Mouse (Mus musculus): ENCODE measurements around the gene Bag5. TPM values are rescaled to one million over a fixed set of nuclear protein-coding genes. Genes with fewer than 3 reads are reported as not detected.
"Not testable (repeated sequence)": the region's sequence is repeated elsewhere in the genome, so short reads cannot be mapped to it uniquely, and the experiment has no call there.

The Bag5 gene
- polyA plus RNA-seq, 1 experiment = 747 TPM

DNA sequence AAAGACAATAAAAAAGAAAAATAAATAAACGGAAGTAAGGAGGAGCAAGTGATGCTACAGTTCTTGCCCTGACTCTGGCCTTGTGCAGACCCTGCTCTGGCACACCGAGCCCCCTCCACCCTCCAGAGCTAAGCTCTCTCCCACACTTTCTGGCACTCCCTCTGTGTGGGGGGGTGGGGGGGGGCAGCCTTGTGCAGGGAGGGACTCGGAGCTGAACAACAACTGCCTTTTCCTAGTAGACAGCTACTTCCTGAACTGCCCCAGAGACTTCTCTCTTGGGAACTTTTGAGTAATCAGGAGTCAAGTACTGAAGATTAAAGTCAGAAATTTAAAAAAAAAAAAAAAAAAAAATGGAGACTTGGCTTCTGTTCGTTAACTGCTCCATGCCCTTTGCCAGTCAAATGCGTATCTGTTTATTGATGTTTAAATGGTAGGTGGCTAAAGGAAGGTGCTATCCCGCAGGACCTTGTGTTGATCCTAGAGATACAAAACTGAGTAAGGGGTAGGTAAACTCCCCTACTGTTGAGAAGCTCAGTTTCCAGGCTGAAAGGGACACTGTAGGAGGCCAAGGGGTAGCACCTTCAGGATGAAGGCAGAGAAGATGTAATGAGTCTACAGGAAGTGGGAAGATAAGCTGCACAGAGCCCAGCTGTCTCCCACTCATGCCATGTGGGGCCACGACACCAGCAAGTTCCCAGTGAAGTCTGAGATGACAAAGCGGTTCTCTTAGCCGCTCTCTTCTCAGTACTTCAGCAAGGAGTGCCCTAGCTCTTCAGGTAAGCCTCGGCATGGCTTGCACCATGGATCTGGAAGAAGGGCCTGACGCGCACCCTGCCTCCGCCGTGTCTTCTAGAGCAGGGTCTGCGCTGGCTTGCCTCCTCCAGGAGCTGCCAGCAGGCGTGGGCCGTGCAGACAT, 49.6 kb downstream of the Bag5 start:
- Histone ChIP-seq H3K36me3 (ENCODE audit: control insufficient read depth, insufficient read depth, low read length) (no peaks in the 10 kb centered on the region), H3K27ac (ENCODE audit: control insufficient read depth, insufficient read depth, low read depth, low read length) (peak overlapping the region; percentile 12), H3K27me3 (ENCODE audit: control insufficient read depth, insufficient read depth, low read length) (no peaks in the 10 kb centered on the region), H3K4me1 (ENCODE audit: control insufficient read depth, insufficient read depth, low read length) (peaks cover 5% of the 10 kb centered on the region), H3K4me3 (ENCODE audit: control insufficient read depth, low read depth, low read length) (no peak overlapping the region)
- no peak for TF ChIP-seq POLR2A (IDR thresholded peaks at IDR 0.05; ENCODE audit: control insufficient read depth, low read depth, low read length)
- 0 out of 2 replicates have a peak, but pooled peaks have one; percentile 2 for TF ChIP-seq CTCF (IDR thresholded peaks at IDR 0.05; ENCODE audit: control insufficient read depth, insufficient read depth, insufficient replicate concordance, low read depth, low read length)

DNA sequence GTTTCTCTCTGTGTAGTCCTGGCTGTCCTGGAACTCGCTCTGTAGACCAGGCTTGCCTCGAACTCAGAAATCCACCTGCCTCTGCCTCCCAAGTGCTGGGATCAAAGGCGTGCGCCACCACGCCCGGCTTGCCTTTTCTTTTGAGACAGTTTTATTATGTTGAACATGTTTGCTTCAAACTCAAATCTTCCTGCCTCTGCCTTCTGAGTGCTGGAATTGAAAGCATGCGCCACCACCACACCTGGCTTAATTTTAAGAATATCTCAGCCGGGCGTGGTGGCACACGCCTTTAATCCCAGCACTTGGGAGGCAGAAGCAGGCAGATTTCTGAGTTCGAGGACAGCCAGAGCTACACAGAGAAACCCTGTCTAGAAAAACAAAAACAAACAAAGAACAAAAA, 51.5 kb downstream of the Bag5 start:
- H3K27me3 ChIP-seq (ENCODE audit: control insufficient read depth, insufficient read depth, low read length); H3K27ac ChIP-seq (ENCODE audit: control insufficient read depth, insufficient read depth, low read depth, low read length); H3K4me3 ChIP-seq (ENCODE audit: control insufficient read depth, low read depth, low read length); H3K4me1 ChIP-seq (ENCODE audit: control insufficient read depth, insufficient read depth, low read length); H3K36me3 ChIP-seq (ENCODE audit: control insufficient read depth, insufficient read depth, low read length): not testable (repeated sequence)

DNA sequence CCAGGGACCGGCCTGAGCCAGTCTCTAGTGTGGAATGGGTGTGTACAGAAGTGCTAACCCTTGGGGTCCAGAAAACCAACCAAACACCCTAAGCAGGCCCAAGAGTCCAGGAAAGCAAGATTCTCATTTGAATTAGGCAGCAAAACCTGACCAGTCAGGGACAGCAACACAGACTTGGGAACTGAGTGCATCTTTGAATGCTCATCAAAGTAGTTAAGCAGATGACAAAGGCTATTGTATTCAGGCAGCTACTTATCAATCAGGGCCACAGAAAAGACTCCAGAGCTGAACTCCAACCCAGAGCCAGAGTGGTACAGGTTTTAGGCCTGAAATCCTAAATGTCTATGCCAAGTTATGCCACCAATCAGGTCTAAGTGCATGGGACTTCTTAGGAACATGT, 52.4 kb downstream of the Bag5 start:
- Histone ChIP-seq H3K4me3 (ENCODE audit: control insufficient read depth, low read depth, low read length) (no peak overlapping the region), H3K4me1 (ENCODE audit: control insufficient read depth, insufficient read depth, low read length) (peaks cover 5% of the 10 kb centered on the region), H3K27me3 (ENCODE audit: control insufficient read depth, insufficient read depth, low read length) (no peaks in the 10 kb centered on the region), H3K36me3 (ENCODE audit: control insufficient read depth, insufficient read depth, low read length) (no peaks in the 10 kb centered on the region), H3K27ac (ENCODE audit: control insufficient read depth, insufficient read depth, low read depth, low read length) (no peak overlapping the region)
- TF ChIP-seq CTCF (IDR thresholded peaks at IDR 0.05; ENCODE audit: control insufficient read depth, insufficient read depth, insufficient replicate concordance, low read depth, low read length) (no peak), POLR2A (IDR thresholded peaks at IDR 0.05; ENCODE audit: control insufficient read depth, low read depth, low read length) (no peak)

Other genes with a start within 250 kb of the Bag5 start
- gene Gm266, start 227.4 kb downstream of the Bag5 start, polyA plus RNA-seq (2012; rRNA removed) = 1.7 and 1.8 TPM in 2 replicates
- 280 and 283 TPM in 2 replicates for gene Eif5, start 175.2 kb downstream of the Bag5 start, polyA plus RNA-seq (2012; rRNA removed)
- gene Mark3, start 138.7 kb downstream of the Bag5 start, polyA plus RNA-seq (2012; rRNA removed) = 17.0 and 21.4 TPM in 2 replicates
- 13.2 and 37.1 TPM in 2 replicates for gene Ckb, start 40.9 kb downstream of the Bag5 start, polyA plus RNA-seq (2012; rRNA removed)
- 11.0 and 11.9 TPM in 2 replicates for gene Trmt61a, start 35.2 kb downstream of the Bag5 start, polyA plus RNA-seq (2012; rRNA removed)
- gene Apopt1, start within 50 bp of the Bag5 start, polyA plus RNA-seq (2012; rRNA removed) = 39.9 and 47.5 TPM in 2 replicates
- gene Klc1, start 45.6 kb upstream of the Bag5 start, polyA plus RNA-seq (2012; rRNA removed) = 9.6 and 11.1 TPM in 2 replicates
- gene Xrcc3, start 100.6 kb upstream of the Bag5 start, polyA plus RNA-seq (2012; rRNA removed) = 7.6 and 8.7 TPM in 2 replicates
- gene Zfyve21, start 100.9 kb upstream of the Bag5 start, polyA plus RNA-seq (2012; rRNA removed) = 22.6 and 23.8 TPM in 2 replicates
- gene Ppp1r13b, start 194.9 kb upstream of the Bag5 start, polyA plus RNA-seq (2012; rRNA removed) = 17.1 and 19.1 TPM in 2 replicates

Measured in testis, adult 2 months (tissue).